Mouse (Mus musculus) 3T3-L1 (cell line): ENCODE results near the gene Tmem132c.

Experiments
- DNase-seq: peaks from one replicate; pipeline ENCODE4 v3.0.0-alpha.2; 2015; ENCODE audit warnings: low read depth, low spot score

The Tmem132c gene

DNA sequence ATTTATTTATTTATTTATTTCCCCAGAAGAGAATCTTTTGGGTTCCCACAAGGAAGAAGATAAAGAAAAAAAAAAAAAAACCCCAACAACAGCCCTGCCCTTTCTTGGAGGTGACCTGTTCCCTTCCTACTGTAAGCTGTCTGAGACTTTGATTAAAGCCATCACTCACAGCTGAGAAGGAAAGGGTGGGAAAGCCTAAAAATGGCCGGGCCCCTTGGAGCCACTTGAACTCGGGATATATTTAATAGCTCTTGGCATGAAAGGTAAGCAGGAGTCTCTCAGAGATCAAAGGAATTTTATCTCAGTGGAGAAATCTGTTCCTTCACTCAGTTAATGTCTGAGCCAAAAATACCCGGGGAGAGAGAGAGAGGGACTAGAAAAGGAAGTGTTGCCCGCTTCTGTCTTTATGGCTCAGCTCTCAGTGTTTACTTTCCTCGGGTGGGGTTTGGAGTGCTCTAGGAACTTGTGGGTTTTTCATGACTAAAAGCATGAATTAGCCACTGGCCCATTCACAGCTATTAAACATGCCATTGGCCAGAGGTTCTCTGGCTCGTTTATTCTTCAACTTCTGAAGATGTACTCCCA is 41.0 kb downstream of the Tmem132c start:
- no peak for DNase-seq

DNA sequence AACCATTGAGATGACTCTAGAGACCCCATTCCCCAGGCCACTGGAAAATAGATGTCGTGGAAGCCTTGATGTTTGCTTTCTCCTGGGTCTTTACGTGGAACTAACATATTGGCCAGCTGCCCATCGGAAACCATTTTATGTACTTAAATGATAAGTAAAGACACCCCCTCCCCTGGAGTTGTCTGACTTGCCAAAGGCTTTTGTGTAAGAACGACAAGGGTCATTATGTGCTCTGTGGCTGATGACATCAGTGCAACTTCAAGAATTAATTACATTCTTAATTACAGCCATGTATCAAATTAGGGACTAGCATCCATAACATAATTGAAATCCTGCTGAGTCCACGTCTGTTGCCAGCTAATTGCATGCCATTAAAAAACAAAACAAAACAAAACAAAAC is 45.3 kb downstream of the Tmem132c start:
- no peak for DNase-seq

DNA sequence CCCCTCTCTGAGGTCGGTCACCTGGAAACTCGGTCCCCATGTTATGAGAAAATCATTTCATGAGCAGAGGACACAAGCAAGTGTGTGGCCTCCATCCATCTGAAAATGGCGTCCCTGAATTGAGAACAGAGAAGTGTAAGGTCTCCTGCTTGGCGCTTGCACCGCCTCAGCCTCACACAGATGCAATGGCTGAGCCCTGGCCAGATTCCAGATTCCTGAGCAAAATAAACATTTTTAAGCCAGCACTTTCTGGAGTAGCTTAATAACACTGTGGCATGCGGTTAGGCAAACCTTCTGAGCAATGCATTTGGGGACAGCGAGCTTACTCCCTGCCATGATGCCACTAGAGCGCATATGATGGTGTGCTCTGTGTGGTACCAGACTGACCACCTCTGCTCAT is 48.1 kb downstream of the Tmem132c start:
- DNase-seq: no peak

DNA sequence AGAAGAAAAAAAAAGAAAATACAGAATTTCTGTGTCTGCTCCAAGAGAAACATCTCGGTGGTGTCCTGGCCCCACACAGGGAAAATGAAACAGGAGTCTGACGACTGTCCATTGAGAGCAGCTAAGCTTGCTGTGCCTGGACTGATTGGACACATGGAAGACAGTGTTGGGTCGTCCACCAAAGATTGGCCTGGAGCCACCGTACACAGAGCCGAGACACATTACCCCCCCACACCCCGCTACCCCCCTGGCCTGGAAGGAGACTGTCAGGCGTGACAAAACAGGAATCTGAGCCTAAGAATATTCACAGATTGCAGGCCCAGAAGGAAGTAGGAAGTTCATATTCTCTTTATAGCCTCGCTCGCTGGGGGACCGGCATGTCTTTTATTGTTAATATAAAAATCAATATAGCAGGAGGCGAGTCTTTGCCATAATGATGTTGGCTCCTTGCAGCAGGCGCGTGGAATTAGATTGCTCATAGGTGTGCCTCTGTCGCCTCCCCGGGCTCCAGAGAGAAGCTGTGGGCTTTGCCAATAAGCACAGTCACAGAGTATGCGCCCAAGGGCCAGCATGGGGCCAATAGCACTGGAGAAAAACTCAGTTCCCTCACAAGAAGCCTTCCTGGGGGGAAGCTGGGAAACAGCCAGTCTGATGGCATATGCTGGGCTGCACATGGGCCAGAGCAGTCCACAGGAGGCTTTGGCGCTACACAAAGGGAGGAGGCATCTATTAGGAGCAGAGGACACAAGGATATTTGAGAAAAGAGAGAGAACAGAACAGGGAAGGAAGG is 49.0 kb downstream of the Tmem132c start:
- DNase-seq: no peak

DNA sequence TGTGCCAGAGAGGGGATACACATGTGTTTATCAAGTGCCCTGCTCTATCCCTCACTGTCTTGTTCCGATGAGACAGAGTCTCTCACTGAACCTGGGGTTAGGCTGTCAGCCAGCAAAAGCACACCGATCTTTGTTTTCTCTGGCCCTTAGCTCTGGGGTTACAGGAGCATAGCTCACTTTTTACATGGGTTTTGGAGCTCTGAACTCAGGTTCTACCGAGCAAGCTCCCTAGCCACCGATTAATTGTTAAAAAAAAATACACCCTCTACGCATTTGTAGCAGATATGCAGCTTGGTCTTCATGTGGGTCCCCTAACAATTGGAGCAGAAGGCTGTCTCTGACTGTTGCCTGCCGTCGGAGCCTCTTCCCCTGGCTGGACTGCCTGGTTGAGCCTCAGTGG is 50.0 kb downstream of the Tmem132c start:
- DNase-seq: no peak

DNA sequence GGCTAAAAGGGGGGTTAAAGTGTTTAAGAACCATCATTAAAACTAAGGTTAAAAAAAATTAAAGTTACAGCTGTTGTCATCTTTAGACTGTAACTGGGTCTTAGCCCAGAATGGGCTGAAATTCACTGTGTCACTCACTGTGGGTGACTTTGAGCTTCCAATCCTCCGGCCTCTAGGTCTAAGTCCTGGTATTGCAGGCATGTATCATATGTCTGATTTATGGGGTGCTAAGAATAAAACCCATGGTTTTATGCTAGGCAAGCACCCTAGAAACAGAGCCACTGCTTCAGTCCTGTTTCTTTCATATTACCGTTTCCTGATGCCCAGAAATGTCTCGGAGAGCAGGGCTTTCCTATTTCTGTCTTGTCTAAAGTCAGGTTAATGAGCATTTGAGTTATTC is 52.1 kb downstream of the Tmem132c start:
- no peak for DNase-seq

DNA sequence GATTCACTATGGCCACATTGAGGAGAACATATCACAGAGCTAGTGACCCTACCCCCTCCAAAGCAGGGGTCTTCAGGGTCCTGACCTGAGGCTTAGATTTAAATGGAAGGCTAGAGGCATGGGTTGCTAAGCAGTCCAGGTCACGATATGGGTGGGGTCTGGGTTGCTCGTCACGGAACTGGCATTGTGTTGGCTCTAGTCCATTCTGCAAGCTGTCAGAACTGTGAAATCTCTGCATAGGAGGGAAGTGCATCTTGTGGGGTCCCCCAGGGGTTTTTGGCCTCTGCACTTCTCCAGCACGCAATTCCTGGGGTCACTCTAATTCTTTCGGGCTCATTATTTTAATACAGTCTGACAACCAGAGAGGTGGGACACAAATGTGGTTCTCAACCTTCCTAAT is 55.9 kb downstream of the Tmem132c start:
- DNase-seq: no peak

DNA sequence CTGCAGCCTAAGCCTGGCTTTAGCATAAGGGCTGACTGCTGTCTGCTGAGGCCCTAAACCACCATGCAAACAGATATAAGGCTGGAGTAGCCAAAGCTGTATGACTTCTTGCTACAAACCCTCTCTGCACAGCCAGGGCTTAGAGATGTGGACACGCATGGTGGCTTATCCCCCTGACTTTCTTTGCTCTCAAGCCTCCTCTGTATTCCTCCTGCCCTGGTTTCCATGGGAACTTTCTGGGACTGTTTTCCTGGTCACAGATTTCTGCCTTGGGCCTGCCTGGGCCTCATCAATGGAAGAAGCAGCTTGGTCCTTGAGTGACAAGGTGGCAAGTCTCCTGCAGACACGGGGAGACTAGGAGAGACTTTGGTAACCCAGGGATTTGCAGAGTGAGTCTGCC is 56.5 kb downstream of the Tmem132c start:
- DNase-seq: no peak

DNA sequence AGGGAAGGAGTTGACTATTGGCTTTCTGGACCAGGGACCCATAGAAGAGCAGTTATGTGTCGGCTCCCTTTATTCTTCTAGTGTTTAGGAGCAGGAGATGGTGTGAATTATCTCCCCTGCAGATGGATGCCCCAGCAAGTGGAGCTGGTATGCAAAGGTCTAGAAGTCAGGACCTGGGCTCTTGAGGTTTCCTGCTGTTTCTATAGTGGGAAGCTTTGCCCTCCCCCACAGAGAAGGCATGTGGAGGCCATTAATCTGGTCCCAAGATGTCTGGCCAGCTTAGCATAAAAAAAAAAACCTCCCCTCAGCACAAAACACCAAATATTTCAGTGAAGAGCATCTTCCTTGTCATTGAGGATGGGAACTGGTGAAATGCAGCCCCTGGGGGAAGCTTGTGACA is 57.4 kb downstream of the Tmem132c start:
- no peak for DNase-seq

DNA sequence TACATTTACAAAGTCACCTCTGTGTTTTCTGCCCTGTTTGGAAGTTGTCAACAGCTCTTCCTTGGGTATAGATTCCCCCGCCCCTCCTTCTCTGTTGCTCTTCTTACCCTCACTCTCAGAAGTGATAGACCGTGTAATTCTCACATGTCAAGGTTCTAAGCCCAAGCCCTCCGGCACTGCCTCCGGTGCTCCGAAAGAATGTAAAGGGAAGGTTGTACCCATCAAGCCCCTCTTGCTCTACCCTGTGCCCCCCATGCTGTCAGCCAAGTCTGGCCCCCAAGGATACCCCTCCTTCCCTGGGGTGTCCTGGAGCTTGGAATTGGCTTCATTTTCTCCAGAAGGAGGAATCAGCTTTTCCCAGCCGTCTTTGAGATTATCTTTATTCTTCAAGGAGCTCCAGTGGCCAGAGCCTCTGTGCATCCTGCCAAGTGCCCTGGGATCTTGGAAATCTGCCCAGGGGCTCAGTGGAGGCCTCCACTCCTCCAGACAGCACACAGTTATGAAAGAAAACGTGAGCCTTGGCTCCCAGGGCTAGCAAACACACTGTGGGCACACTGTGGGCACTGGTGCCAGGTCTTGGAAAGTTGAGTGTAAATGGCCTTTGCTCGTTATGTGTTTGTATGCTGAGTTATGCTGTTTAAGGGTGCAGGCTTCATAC is 59.1 kb downstream of the Tmem132c start:
- no peak for DNase-seq

DNA sequence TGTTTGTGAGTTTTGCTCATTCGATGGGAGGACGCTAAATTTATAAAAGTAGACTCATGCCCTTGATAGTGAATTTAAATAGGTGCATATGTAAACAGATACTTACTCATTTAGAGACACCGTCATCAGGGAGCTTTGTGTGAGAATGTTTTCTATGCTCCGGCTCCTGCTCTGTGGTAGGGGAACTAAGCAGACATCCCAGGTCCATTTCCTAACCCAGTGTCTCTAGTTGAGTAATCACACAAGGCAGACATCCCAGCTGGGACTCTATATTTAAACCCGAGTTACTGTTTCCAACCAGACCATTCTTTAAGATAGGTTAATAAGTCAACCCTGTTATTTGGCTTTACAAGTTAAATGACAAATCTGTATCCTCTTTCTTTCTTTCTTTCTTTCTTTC is 63.7 kb downstream of the Tmem132c start:
- DNase-seq: no peak

DNA sequence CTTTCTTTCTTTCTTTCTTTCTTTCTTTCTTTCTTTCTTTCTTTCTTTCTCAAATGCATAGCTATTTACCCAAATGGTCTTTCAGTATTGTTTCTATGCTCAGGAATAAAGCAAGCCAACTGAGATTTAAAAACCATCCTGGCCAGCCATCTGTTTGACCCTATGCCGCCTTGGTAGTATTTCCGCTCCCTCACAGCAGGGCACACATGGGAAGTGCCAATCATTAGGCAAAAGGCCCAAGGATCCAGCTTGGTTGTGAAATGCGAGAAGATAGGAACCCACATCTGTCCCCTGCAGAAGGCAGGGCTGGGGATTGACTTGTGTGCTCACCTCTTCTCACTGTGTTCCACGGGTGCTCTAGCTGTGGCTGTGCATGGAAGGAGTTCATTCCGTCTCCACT is 64.1 kb downstream of the Tmem132c start:
- no peak for DNase-seq

DNA sequence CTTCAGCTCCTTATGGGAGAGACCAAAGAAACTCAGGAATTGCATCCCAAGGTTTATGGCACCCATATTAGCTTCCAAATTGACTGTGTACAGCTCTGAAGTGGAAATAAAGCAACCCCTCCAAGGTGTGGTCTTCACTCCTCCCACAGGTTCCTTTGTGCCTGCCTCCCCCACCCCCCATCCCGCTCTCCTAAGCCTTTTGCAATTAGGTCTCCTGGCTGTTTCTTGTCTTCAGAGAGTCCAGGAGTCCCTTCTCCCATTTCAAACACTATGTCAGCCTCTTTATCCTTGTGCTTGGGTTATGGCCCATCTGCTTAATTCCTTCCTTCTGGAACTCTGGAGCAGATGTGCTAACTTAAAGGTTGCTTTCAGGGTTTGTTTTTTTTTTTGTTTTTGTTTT is 65.1 kb downstream of the Tmem132c start:
- no peak for DNase-seq

DNA sequence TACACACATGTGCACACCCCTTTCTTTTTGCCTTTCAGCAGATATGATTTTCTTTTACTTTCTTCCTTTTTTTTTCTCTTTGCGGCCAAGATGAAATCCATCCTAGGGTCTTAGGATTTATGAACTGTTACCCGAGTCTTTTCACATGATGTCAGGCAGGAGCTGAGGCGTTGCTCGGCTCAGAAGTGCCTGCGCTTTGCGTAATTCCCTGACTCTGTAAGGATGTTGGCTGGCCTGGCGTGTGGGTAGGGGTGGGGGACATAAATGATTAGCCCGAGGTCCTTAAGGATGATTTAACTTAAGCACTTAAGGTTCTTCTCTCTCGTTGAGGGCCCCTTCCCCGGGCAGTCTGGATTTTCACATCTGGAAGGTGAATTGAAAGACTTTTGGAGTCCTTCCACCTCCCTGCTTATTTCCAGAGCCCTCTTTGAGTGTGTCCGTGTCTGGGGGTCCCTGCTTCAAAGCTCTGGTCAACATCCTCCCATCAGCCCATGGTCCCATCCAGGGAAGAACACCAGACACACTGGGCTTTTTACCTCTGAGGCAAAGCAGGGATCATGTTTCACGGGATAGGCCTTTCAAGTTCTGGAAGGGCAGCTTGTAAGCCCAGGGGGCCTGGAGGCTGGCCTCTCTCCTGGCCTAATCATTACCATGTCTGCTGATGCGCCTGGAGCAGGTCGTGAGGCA is 68.9 kb downstream of the Tmem132c start:
- no peak for DNase-seq

DNA sequence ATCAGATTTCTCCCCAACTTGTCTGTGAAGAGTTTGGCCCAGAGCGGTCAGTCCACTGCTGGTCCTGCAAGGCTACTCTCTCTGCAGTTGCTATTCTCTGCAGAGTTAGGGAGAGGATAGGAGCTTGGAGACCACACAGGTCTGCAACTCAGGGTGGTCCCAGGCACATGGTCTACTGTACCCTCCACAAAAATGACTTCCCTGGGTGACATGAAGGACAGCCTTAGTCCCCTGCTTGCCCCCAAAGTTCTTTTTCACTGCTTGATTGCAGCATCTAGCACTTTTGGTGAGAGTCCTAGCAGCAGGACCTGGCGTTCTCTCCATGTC is 69.4 kb downstream of the Tmem132c start:
- no peak for DNase-seq

DNA sequence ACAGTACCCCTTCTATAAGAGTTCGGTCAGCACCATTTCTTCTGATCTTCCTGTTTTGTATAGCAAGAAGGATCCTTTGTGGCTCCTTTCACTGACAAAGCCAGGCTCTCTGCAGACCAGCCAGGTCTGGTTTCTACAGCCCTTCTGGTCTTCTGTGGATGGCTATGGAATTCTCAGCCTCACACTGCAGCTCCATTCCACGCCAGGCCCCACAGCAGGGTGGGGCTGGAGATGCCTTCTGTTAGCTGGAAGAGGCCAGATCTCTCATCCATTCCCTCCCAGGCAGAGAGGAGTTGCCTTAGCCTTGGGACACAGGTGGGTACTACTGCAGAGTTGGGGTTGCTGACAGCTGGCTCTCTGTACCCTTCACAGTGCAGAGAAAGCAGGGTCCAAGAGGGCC is 72.0 kb downstream of the Tmem132c start:
- DNase-seq: no peak

DNA sequence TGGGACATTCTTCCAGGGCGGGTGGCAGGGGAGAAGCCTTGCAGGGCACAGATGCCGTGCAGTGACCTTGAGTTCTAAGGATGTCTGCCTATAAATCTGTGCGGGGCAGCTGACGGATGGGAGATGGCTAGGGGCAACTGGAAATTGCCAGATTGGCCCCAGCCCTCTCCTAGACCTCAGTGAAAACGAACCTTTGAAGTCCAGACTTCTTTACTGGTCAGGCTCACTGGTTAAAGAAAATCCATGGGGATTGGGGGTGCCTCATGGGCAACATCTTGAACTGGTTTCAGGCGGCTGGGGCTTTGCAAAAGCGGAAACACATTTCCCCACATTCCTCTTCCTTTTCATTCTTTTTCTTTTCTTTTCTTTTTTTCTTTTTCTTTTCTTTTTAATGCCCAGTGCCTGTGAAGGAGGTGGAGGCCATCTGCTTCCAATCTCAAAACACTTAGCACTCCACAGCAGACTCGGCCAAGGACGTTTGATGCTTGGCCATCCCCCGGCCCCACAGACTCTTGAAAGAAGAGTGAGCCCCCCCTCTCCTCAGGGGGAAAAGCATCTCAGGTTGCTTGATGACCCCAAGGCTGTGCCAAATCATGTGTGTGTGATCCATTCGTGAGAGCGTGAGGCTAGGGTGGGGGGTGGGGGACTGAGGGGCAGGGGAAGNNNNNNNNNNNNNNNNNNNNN is 77.6 kb downstream of the Tmem132c start:
- no peak for DNase-seq

DNA sequence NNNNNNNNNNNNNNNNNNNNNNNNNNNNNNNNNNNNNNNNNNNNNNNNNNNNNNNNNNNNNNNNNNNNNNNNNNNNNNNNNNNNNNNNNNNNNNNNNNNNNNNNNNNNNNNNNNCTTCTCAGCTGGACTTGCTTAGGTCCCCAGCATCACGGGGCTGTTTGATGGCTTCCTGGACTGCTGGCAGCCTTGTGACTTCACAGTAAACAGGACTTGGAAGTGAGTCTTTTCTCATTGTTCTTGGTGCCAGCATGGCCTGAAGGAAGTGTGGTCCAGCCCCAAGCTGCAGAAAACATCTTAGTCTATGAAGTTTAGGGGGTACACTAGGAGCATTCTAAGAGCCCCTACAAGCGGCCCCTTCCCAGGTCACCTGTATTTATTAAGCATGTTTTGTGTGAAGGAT is 83.0 kb downstream of the Tmem132c start:
- no peak for DNase-seq

DNA sequence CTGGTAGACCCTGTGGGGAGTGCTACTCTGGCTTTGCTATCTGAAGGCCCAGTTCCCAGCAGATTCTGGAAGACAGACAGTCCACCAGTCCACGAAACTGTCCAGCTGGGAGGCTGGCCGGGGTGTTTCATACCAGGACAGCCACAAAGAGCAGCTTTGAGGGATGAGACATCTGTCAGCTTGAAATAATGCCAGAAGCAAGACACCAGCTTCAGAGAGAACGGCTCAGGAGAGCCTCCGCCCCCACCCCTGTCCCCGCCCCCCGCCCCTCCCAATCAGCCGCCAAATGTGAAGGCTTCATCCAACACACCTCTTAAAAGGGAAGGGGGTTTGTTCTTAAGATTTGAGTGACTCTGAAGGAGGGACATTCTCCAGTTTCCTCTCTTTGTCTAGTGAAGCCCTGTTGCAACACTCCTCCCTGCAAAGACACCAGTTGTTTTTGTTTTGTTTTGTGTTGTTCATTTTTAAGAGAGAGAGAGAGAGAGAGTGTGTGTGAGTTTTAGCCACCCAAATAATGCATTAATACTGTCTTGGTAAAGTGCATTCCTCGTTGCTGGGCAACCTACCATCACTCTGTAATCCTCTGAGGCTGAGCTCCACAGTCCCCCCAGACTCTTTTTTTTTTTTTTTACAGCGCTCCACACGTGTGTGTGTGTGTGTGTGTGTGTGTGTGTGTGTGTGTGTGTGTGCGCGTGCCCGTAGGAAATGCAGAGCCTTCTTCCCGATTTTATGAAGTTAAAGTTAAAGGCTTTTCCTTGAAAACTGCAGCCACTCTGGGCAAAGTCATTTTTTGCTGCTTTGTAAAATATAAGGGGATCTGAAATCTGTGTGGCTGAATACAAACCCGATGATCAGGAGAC is 94.7 kb downstream of the Tmem132c start:
- no peak for DNase-seq

DNA sequence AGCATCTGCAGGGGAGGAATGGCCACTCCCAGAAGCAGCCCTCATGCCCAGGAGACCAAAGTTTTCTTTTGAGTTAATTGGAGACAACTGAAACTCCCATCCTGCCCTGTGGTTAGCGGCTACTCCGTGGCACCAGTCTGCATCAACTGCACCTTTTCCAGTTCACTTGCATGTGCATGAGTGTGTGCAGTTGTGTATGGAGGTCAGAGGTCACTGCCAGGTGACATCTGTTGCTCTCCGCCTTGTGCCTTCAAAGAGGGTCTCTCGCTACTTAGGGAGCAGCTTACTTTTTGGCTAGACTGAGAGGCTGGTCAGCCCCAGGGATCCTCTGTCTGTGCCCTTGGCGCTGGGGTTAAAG is 95.3 kb downstream of the Tmem132c start:
- DNase-seq: no peak

DNA sequence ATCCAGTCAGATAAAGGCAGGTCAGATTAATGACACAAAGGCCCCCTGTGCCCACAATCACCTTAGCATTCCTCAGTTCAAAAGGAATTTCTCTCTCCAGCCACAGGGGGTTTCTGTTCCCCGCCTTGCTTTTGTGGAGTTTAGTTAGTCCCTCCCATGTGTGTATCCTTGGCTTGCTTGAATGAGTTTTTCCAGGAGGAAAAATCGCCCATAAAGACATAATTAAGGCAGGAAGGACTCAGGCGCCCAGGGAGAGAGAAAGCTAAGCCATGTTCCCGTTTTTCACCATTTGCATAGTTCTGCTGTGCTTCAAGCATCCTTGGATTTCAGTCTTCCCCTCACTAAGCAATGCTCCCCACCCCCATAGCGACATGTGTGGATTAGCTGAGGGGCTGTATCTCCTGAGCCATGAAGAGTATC is 97.4 kb downstream of the Tmem132c start:
- DNase-seq: no peak
